Mouse (Mus musculus): ENCODE data around the gene Pkmyt1.

The Pkmyt1 gene

DNA sequence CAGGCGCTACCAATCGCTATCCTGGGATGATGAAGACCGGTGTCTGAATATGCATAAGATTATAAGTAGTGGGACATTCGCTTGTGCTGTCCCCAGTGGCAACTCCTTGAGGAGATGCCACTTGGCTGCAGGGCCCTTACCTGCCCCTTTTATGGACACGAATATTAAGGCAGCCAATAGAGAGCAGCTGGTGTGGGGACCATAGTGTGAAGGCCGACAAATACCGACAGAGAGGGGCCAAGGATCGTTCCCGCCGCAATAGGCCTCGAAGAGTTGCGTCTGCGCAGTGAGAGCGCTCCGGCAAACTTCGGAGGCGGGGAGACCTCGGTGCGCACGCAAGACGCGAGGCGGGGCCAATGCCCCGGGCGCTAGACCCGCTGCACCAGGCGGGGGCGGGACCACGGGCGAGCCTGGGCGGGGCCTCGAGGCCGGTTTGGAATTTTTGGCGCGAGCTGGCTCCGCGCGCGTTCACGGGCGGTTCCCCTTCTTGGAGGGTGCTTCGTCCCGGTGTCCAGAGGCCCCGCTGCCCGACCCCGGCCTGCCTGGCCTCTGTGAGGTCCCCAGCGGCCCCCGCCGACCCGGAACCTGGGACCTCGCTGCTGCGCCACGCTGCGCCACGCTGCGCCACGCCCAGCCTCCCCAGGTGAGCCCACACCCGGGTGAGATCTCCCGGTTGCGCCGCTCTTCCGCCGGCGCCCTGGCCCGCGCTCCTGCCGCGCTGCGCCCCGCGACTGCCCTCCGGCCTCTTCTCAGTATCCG, at the start of gene Pkmyt1:
Pkmyt1 (plus strand) TSS at position 338 of the 759 bp plus-strand sequence.
- peak; percentile 90 to 95 for DNase-seq (ENCODE audit: low spot score in 2 of 2)

DNA sequence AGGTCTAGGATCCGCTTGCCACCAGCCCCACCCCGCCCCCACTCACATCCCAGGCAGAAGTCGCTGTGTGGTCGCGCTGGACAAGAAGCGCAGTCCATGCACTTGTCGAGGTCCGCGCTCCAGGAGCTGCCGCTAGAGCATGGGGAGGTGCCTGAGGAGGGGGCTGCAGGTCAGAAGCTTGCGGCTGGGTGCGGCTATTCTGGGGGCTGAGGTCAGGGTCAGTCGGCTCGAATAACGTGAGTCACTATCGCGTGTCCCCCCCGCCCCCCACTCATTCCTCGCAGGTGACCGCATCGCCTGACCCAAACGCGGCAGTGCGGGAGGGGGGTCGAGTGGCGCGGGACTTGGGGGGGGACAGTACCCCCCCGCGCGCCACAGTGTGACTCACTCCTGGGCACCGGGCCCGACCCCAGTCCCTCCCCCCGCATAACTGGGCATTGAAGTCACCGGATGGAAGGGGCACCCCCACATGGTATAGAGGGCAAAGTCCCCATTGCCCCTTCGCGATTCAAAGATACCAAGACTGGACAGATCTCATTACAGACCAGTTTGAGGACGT, 49.6 kb upstream of the Pkmyt1 start:
- DNase-seq (ENCODE audit: low spot score in 2 of 2) = peak; percentile 32 to 53

DNA sequence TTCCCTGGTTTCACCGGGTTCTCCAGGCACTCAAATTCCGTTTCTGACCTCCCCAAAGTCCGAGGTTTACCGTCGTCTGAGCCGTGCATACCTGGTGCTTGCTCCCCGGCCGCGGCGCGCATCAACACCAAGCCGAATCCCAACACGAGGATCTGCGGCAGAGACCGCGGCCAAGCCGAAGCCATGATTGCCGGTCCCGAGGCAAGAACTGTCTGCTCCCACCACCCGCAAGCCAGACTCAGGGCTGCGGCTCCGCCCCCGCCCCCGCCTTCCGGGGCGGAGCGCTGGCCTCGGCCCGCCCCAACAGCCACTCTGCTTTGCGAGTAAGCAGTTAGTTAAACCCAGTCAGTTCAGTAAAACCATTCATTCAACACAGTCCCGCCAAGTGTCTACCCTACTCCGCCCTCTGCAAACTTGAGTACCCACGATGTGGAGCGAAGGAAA, 48.9 kb upstream of the Pkmyt1 start, which contains the start of gene Tnfrsf12a:
Tnfrsf12a (minus strand) TSS at position 233 of the 444 bp plus-strand sequence.
- peak; percentile 75 to 83 for DNase-seq (ENCODE audit: low spot score in 2 of 2)

DNA sequence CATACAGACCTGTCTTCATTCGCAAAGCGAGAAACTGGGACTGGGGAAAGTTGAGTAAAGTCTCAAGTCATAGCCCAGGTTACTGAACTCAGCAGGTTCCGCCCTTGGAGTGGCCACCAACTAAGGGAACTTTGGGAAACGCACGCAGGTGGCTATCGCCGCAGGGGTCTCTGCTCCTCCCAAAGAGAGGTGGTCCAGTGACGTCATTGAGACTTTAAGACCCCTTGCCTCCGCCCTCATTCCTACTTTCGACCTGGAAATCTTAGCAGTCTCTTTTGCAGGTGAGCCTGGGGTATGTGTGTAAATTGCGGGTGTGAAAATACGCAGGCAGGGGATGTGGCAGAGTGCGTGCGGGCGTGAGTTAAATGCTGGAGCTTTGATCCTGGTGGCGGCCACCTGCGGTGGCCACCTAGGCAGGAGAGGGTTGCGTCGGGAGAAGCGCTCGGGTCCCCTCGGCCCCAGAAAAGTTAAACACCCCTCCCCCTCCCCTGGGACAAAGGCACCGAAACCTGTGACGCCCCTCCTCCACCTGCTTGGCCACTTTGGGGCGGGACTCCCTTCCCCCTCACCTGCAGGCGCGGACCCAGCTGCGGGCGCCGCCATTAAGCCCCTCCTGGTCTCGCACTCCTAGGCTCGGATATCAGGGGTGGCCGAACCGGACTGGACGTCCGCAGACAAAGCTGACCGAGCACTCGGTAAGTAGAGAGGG, 46.9 kb upstream of the Pkmyt1 start, which contains the start of gene Cldn6:
Cldn6 (plus strand) TSS at position 123 of the 709 bp plus-strand sequence.
- DNase-seq (ENCODE audit: low spot score in 2 of 2) = no peak

DNA sequence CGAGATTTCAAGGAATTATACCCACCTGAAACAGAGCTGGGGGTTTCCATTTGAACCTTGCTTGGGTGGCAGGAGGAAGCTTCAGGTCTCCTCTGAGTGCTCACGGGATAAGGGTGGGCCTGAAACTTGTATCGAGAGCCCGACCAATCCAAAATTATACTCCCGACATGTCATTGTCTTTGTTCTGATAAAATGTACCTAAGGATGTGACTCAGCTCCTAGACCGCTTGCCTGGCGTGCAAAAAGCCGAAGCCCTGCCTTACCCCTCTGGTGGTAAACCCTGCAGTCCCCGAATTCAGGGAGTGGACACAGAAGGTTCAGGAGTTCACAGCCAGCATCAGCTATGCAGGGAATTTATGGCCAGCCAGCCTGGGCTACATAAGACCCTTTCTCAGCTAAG, 45.8 kb upstream of the Pkmyt1 start:
- no peak for DNase-seq (ENCODE audit: low spot score in 2 of 2)

DNA sequence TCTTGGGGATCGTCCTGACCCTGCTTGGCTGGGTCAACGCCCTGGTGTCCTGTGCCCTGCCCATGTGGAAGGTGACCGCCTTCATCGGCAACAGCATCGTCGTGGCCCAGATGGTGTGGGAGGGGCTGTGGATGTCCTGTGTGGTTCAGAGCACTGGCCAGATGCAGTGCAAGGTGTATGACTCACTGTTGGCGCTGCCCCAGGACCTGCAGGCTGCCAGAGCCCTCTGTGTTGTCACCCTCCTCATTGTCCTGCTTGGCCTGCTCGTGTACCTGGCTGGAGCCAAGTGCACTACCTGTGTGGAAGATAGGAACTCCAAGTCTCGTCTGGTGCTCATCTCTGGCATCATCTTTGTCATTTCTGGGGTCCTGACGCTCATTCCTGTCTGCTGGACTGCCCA, 45.0 kb upstream of the Pkmyt1 start:
- DNase-seq (ENCODE audit: low spot score in 2 of 2) = no peak

DNA sequence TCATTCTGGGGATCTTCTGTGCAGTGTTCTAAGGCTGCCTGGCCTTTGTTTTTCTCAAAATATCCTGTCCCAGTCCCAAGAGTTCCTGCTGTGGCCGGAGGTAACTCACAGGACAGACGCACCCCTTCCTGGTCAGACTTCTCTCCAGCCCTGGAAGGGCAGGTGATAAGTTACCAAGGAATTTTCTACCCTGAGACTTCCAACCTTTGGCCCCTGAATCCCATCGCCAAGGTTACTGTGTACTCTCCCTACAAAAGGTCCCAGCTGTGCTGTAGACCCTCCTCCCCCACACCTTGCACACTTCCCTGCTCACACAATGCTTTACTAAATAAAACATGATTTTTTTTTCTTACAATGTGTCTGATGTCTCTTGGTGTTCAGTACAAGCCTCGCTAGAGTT, 44.0 kb upstream of the Pkmyt1 start:
- no peak for DNase-seq (ENCODE audit: low spot score in 2 of 2)

DNA sequence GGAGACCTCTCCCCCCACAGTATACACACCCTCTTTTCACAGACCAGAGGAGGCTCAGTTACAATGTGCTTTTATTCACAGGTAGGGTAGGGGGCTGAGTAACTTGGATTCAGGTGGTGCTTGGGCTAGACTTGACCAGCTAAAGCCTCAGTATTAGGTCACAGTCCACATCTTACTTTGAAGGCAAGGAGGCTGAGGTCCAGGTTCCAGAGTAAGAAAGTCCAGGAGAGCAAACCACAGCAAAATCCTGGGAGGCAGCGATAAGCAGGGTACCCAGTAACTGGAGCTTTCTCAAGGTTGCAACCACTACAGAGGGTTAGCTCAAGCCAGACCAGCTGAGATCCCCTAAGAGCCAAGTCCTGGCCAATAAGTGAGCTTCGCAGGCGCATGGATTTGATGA, 43.6 kb upstream of the Pkmyt1 start:
- no peak for DNase-seq (ENCODE audit: low spot score in 2 of 2)

DNA sequence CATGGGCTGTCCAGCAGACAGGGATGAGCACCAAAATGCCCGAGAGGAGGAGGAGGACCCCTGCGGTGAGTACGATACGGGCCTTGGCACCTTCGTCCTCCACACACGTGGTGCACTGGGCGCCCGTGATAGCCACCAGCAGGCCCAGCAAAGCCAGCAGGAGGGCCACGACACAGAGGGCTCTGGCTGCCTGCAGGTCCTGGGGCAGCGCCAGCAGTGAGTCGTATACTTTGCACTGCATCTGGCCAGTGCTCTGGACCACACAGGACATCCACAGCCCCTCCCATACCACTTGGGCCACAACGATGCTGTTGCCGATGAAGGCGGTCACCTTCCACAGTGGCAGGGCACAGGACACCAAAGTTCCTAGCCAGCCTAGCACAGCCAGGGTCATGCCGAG, 42.9 kb upstream of the Pkmyt1 start:
- DNase-seq (ENCODE audit: low spot score in 2 of 2) = no peak

DNA sequence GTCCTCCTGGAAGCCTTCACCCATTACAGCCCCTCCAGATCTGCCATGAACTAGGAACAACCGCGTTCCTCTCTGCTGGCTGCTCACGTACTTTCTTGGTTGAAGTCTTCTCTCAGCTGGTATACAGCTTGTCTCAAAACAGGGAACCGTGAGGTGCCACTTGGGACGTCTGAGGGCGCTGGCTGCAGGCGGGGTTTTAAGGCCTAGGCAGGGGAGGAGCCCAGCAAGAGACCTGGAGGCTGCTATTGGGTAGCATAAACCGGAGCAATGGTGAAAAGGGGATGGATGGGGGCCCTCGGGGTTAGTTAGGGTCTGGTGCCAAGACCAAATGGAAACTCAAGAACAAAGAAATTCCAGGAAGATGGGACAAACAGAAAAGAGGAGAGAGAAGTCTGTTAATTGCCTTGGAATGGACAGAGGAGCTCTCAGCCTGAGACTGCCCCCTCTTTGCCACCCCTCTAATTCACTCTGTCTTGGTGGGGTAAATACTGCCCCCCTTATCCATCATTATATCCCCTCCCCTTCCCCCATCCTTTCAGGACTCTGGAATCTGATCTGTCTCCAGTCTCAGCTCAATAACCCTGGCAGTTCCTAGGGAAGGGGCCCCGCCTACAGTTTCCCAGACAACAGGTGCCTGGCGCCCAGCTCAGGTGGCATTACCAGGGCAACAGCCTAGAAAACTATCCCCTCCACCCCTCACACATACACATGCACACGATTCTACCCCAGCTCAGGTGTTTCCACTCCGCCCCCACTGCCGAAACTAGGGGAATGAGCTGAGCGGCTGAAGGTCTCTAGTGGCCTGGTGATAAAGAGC, 42.1 kb upstream of the Pkmyt1 start, which contains the start of gene Cldn9:
Cldn9 (minus strand) TSS at position 171 of the 817 bp plus-strand sequence.
- DNase-seq (ENCODE audit: low spot score in 2 of 2) = no peak

DNA sequence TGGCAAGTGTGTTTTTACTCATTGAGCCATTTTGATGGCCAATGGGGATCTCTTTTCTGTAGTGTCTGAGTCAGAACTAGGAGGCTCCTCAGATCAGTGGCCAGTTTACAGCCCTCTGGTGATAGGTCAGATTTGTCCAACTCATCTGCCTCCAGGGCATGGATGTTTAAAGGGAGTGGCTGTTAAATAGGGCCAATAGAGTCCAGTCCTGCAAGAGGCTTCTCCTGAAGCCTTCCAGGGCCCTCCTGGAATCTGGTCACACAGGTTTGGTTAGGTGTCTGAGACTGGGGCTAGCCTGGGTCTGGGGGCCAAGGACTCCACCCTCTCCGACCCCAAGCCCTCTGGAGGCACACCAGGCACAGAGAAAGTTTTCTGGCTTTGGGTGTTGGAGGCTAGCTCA, 31.6 kb upstream of the Pkmyt1 start:
- DNase-seq (ENCODE audit: low spot score in 2 of 2) = no peak

DNA sequence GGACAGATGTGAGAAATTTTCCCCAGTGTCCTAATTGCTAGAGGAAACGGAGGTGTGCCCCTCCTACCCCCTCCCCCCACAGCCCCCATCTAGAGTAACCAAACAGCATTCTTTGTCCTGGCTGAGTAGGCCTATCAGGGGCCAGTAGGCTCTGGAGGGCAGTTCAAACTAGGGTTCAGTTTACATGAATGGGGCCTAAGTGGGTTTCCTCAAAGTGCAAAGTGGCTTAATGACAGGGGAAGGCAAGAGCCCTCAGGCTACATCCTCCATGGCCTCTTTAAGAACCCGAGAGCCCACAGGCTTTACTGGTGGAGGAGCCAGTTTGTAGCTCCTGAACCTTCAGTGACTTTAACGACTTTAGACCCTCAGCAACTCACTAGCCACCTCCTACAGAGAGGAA, 30.3 kb upstream of the Pkmyt1 start:
- DNase-seq (ENCODE audit: low spot score in 2 of 2) = no peak

DNA sequence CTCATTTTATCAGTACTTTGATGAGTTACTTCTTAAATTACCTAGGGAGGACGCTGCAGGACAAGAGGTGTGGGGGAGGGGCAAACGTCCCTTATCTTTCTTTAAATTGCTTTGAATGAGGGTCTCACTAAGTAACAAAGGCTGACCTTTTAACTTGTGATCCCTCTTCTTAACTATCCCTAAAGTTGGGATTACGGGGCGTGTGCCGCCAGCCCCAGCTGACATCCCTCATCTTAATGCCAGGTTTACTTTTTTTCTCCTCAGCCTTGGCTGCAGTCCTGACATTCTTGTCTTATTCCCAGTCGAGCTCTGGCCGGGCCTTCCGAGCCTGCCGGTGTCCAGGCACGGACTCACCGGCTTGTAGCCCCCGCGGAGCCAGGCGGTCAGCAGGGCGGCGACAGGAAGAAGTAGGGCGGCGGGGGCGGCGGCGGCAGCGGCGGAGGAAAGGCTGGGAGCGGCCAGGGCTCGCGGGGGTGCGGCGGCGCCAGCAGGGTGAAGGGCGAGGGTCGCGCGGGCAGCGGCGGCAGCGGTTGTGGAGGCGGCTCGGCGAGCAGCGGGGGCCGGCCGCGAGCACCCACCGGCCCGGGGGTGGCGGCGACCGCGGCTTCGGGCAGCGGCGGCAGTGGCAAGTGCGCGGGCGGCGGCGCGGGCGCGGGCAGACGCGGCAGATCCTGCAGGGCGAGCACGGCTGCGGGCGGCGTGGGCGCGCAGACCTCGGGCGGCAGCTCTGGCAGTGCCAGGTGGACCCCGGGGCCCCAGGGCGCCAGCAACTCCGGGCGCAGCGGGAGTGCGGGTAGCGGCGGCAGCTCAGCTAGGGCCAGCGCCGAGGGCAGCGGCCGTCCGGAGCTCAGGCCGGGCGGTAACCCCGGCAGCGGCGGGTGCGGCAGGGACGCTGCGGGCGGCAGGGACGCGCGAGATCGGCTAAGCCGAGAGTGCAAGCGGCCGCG, 26.7 kb upstream of the Pkmyt1 start:
- peak in 1 of 2 experiments; percentile 36 for DNase-seq (ENCODE audit: low spot score in 2 of 2)

DNA sequence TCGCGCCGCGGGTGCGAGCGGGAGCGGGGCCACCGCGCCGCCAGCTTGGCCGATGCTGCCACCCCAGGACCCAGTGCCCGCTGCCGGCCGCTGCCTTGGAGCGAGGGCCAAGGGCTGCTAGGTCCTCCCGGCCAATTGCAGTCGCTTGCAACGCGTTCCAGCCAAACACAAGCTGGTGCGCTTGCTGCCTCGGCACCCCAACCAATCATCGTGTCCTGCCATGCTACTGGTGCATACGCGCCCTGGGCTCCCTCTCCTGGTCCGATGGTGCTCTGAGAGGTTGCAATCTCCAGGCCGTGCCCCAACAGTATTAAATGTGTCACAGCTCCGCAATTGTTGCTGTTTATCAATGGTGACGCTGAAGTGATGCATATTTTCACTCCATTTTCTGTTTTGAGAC, 26.1 kb upstream of the Pkmyt1 start:
- DNase-seq (ENCODE audit: low spot score in 2 of 2) = peak; percentile 71 to 83

DNA sequence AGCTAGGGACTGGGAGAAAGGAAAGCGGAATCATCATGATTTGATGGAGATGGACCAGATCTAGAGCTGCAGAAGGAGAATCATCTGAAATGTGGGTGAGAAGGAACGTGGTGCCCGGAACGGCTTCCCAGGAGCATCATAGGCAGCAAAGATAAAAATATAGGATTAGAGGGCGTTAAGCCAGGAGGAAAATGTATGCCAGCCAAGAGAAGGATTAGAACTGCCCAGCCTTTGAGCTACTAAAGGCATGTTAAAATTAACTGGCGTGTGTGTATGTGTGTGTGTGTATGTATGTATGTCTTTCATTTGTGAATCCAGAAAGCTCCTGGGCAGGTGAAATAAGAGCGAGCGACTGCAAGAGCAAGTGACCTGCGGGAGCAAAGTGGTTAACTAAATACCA, 22.8 kb upstream of the Pkmyt1 start:
- DNase-seq (ENCODE audit: low spot score in 2 of 2) = no peak

DNA sequence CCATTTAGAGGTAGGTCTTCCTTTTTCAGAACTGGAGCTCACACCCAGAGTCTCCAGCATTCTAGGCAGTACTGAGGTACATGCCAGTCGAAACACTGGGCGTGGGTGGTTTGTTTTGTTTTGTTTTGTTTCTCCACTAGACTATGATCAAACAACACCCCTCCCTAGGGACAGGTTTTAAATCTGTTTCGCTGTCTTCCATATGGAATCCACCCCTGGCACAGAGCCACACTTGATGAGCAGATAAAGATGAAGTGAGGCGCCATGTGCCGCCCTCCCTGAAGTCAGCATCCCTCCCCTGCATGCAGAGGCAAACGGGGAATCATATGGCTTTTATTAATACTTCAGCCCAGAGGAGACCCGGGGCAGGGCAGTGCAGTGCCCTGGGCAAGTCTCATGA, 21.4 kb upstream of the Pkmyt1 start:
- no peak for DNase-seq (ENCODE audit: low spot score in 2 of 2)

DNA sequence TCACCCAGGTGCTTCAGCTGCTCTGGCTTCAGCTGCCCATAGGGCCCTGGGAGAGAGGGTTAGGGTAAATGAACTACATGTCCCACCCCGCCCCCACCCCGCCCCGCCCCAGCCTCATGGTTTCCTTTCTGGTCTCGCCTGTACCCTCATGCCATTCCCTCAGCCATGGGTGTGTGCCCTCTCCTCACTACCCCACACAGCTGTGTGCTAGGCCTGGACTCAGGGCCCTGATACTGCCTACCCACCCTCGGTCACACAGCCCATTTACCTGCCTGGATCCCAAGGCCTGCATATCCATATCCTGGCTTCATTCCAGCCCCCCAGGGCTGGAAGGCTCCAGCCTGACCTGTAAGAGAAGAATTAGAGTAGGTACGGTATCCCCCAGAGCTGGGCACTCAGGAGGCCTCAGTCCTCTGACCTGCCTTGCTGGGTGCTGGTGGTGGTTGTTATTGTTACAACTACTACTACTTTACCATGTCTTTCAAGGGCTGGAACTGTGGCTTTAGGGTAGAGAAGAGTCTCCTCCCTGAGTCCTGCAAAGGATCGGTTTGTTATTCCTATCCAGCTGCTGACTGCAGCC, 20.5 kb upstream of the Pkmyt1 start:
- no peak for DNase-seq (ENCODE audit: low spot score in 2 of 2)

DNA sequence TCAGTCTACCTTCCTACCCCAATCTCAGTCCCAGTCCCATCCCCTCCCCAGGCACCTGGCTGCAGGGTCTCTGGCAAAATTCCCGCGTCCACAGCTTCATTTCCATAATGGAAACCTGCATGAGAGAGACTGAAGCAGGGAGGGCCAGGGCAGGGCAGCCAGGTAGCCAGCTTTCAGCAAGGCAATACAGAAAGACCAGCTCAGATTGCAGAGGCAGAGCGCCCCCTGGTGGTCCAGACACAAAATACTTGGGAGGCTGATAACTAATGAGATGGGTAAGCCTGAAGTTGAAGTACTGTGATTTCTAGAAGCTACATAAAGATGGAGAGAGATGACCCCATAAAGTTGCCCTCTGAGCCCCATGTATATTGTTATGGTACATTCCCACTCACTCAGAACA, 19.9 kb upstream of the Pkmyt1 start:
- peak; percentile 53 to 69 for DNase-seq (ENCODE audit: low spot score in 2 of 2)

DNA sequence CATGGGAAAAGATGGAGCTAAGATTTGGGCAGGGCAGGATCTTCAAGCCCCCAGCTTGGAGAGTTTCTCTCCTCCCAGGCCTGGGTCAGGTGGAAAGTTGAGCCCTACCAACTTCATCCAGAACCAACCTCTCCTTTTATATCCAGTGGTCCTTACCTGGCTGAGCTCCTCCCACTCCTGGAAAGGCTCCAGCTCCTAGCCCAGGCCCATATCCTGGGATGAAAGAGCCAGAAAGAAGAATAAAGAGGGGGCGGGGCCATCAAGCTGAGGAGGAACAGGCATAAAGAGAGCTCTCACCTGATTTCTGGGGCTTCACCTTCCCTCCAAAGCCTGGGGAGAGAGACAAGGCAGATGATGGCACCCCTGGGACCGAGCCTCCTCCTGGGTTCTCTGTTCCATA, 9.1 kb upstream of the Pkmyt1 start:
- no peak for DNase-seq (ENCODE audit: low spot score in 2 of 2)

DNA sequence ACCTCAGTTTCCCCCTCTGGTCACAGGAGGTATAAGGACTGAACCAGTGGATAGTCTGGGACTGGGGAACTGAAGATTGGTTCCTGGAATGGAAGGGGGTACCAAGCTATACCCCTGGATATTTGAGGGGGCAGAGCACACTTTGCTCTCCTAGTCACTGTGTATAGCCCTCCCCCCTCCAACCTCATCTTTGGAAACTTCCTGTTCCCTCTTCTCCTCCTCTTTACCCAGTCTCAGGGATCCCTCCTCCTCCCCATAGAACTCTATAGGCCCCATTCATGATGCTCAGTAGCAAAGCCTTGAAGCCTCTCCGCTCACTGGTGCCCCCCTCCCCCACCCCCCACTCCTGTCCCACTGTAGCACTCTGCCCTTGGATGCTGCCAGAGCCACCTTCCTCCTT, 6.7 kb upstream of the Pkmyt1 start:
- no peak for DNase-seq (ENCODE audit: low spot score in 2 of 2)

Measured in urinary bladder, adult 18-20 months (tissue).